Mouse (Mus musculus): ENCODE results near the gene Kif2c. TPM values are rescaled to one million over a fixed set of nuclear protein-coding genes. Genes with fewer than 3 reads are reported as not detected.

Gene Kif2c
- total and polyA plus RNA-seq, 3 experiments: 32.6 to 45.1 TPM; not detected in 1

DNA sequence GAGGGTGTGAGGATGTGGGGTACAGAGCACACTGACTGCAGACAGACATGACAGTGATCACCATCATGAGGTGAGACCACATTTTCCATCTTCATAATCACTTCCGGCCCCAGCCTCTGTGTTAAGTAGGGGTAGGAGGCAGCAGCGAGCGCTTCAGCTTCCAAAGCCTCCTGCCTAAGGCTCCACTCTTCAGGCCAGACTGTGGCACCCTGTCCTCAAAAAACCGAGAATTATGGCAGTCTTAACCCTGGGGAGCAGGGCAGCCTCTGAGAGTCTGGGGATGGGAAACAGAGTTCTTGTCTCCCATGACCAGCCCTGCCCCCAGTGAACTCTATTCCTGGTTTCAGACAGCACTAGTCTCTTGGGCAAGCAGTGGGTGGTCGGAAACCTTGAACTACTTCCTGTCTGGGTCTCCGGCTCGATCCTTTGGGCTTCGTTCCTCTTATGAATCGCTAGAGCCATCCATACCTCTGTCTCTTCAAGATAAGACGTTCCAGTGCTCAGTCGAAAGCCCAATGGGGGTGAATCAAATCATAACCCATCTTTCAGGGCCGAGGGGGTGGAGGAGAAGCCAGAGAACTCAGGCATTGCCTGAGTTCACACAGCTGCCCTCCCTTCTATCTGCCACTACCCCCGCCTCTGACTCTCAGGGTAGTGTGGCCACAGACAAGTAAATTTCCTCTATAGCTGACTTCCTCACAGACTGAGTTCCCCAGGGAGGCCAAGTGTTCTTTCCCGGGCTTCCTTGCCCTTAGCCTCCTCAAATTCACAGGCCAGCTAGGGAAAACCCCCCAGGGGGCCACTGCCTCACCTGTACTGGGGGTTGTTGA is 57.7 kb downstream of the Kif2c start:
- Histone ChIP-seq H3K4me3 (ENCODE audit: control insufficient read depth in 1 of 2, insufficient read depth in 1 of 2, low read depth in 2 of 2, low read length in 2 of 2) (peak overlapping the region; percentile 32 to 54), H3K9ac (ENCODE audit: control insufficient read depth, low read depth, low read length, poor library complexity, severe bottlenecking) (peak overlapping the region; percentile 83), H3K9me3 (replicated peaks; ENCODE audit: insufficient read depth, low read length) (no peaks in the 10 kb centered on the region), H3K27ac (ENCODE audit: control insufficient read depth, low read depth, low read length) (peak overlapping the region; percentile 100), H3K36me3 (ENCODE audit: control insufficient read depth in 1 of 2, insufficient read depth in 2 of 2, low read length in 2 of 2) (peaks cover 0 to 31% of the 10 kb centered on the region in 2 experiments; a peak in 2 of 4 replicates), H3K79me2 (ENCODE audit: control insufficient read depth, insufficient read depth, low read length, poor library complexity) (peaks cover 11% of the 10 kb centered on the region; the same call in 1 of the 2 replicates), H3K4me1 (ENCODE audit: control insufficient read depth in 1 of 2, insufficient read depth in 2 of 2, low read length in 2 of 2) (peaks cover 5 to 36% of the 10 kb centered on the region in 2 experiments), H3K27me3 (ENCODE audit: control insufficient read depth in 1 of 2, insufficient read depth in 2 of 2, low read length in 2 of 2) (no peaks in the 10 kb centered on the region)
- DNase-seq (ENCODE audit: low read depth, low spot score): peak; percentile 96
- TF ChIP-seq TBP (IDR thresholded peaks at IDR 0.05; ENCODE audit: low read depth, low read length): no peak; the same call in none of the 2 replicates
- peak; percentile 61; the same call in 1 of the 2 replicates for TF ChIP-seq MAZ (IDR thresholded peaks at IDR 0.05; ENCODE audit: low read depth, low read length)
- TF ChIP-seq NRF1 (IDR thresholded peaks at IDR 0.05; ENCODE audit: insufficient read depth, low read depth, low read length, poor library complexity, severe bottlenecking): no peak
- TF ChIP-seq POLR2AphosphoS5 (IDR thresholded peaks at IDR 0.05; ENCODE audit: borderline replicate concordance, low read depth, low read length): no peak
- peak; percentile 39 to 77; a peak in 3 of 4 replicates for TF ChIP-seq EP300 (IDR thresholded peaks at IDR 0.05; ENCODE audit: low read depth in 1 of 2, low read length in 2 of 2)
- no peak for TF ChIP-seq RAD21 (IDR thresholded peaks at IDR 0.05; ENCODE audit: low read depth, low read length)
- 0 out of 2 replicates have a peak, but pooled peaks have one; percentile 17 for TF ChIP-seq MYC (IDR thresholded peaks at IDR 0.05; ENCODE audit: low read depth, low read length)
- no peak for TF ChIP-seq MEF2A (IDR thresholded peaks at IDR 0.05; ENCODE audit: extremely low read depth, insufficient replicate concordance, low read depth, low read length, poor library complexity, severe bottlenecking)
- no peak for TF ChIP-seq ZC3H11A (IDR thresholded peaks at IDR 0.05; ENCODE audit: low read depth, low read length)
- no peak for TF ChIP-seq BHLHE40 (IDR thresholded peaks at IDR 0.05; ENCODE audit: borderline replicate concordance, low read depth, low read length)
- no peak for TF ChIP-seq POLR2AphosphoS2 (IDR thresholded peaks at IDR 0.05; ENCODE audit: low read length)
- TF ChIP-seq GABPA (IDR thresholded peaks at IDR 0.05; ENCODE audit: low read depth, low read length): no peak
- TF ChIP-seq CHD1 (IDR thresholded peaks at IDR 0.05; ENCODE audit: low read depth, low read length): no peak
- no peak; the same call in 1 of the 2 replicates for TF ChIP-seq ZMIZ1 (IDR thresholded peaks at IDR 0.05; ENCODE audit: low read depth, low read length)
- no peak for TF ChIP-seq MYB (IDR thresholded peaks at IDR 0.05; ENCODE audit: low read depth, low read length)
- peak; percentile 92 for TF ChIP-seq TAL1 (IDR thresholded peaks at IDR 0.05; ENCODE audit: low read length)
- TF ChIP-seq POLR2A (IDR thresholded peaks at IDR 0.05; ENCODE audit: control insufficient read depth in 1 of 2, insufficient read depth in 1 of 2, low read depth in 1 of 2, low read length in 2 of 2, poor library complexity in 1 of 2): peak in 1 of 2 experiments; percentile 71; a peak in 2 of 4 replicates
- peak; percentile 74; the same call in 1 of the 2 replicates for TF ChIP-seq SIN3A (IDR thresholded peaks at IDR 0.05; ENCODE audit: low read length)
- peak; percentile 56; the same call in 1 of the 2 replicates for TF ChIP-seq ELF1 (IDR thresholded peaks at IDR 0.05; ENCODE audit: low read depth, low read length)
- TF ChIP-seq USF1 (IDR thresholded peaks at IDR 0.05; ENCODE audit: low read depth, low read length): no peak
- TF ChIP-seq GATA1 (IDR thresholded peaks at IDR 0.05; ENCODE audit: low read depth, low read length): peak; percentile 83
- no peak for TF ChIP-seq CTCF (IDR thresholded peaks at IDR 0.05 in 2 of 3, conservative IDR thresholded peaks at IDR 0.05 in 1 of 3; ENCODE audit: control insufficient read depth in 1 of 3, insufficient read depth in 1 of 3, low read depth in 2 of 3, low read length in 3 of 3, poor library complexity in 1 of 3, severe bottlenecking in 1 of 3)
- no peak for TF ChIP-seq KAT2A (conservative IDR thresholded peaks at IDR 0.05; ENCODE audit: low read depth, low read length)
- no peak; the same call in 1 of the 2 replicates for TF ChIP-seq CHD2 (IDR thresholded peaks at IDR 0.05; ENCODE audit: low read length)
- TF ChIP-seq TCF12 (IDR thresholded peaks at IDR 0.05; ENCODE audit: low read depth, low read length): peak; percentile 67
- no peak for TF ChIP-seq JUND (IDR thresholded peaks at IDR 0.05; ENCODE audit: low read depth, low read length)
- TF ChIP-seq MXI1 (IDR thresholded peaks at IDR 0.05; ENCODE audit: low read depth, low read length): no peak
- peak; percentile 17; the same call in 1 of the 2 replicates for TF ChIP-seq HCFC1 (IDR thresholded peaks at IDR 0.05; ENCODE audit: low read depth, low read length)
- no peak; the same call in none of the 2 replicates for TF ChIP-seq RCOR1 (IDR thresholded peaks at IDR 0.05; ENCODE audit: low read depth, low read length)
- TF ChIP-seq UBTF (IDR thresholded peaks at IDR 0.05; ENCODE audit: borderline replicate concordance, insufficient read depth, low read depth, low read length): no peak
- TF ChIP-seq E2F4 (IDR thresholded peaks at IDR 0.05; ENCODE audit: borderline replicate concordance, low read depth, low read length): no peak
- no peak; the same call in 1 of the 2 replicates for TF ChIP-seq ETS1 (IDR thresholded peaks at IDR 0.05; ENCODE audit: low read depth, low read length)
- TF ChIP-seq USF2 (IDR thresholded peaks at IDR 0.05; ENCODE audit: borderline replicate concordance in 1 of 2, insufficient read depth in 1 of 2, low read depth in 1 of 2, low read length in 2 of 2): no peak
- TF ChIP-seq ZKSCAN1 (IDR thresholded peaks at IDR 0.05; ENCODE audit: low read depth, low read length): no peak
